Mouse (Mus musculus) liver, embryonic 14.5 days (tissue): ENCODE results near the gene Muc4.

Experiments used
- CTCF ChIP-seq: IDR thresholded peaks from 2 replicates; pipeline ENCODE4 v1.5.1; 2016; ENCODE audit warnings: antibody characterized with exemption, low read depth, control low read depth
- EP300 ChIP-seq: IDR thresholded peaks from 2 replicates; pipeline ENCODE4 v1.6.1; 2016; ENCODE audit warnings: antibody characterized with exemption, low read depth

GRCm38 (mm10) chr16:32697665-32698446, 37.8 kb upstream of the Muc4 start:
- TF ChIP-seq EP300 = no peak
- peak; percentile 38; the same call in 1 of the 2 replicates for TF ChIP-seq CTCF
